Mouse (Mus musculus) limb, embryonic 15.5 days (tissue): ENCODE measurements at regions not wholly inside any gene's neighbourhood (a gene's known extent, or its start where the extent isn't known, plus 50 kb on each side); places are given as distances from the start of the nearest gene placed in this dataset.

Experiments
- ATAC-seq: fragments of 200-750 bp; cut with Nextera tagmentation; 2 replicates; pipeline ENCODE4 v1.8.0; 2017; ENCODE audit warnings: low read depth, moderate TSS enrichment; ENCODE audit not compliant: insufficient number of reproducible peaks, low FRiP score, low TSS enrichment
- H3K27ac ChIP-seq: fragments of 300-500 bp; sonication (generic); 2 replicates; pipeline ENCODE4 v1.5.1; 2015; ENCODE audit warnings: moderate library complexity, mild to moderate bottlenecking, inconsistent platforms
- H3K27me3 ChIP-seq: fragments of 300-500 bp; sonication (generic); 2 replicates; pipeline ENCODE4 v1.6.1; 2015; ENCODE audit warnings: inconsistent platforms
- H3K36me3 ChIP-seq: fragments of 300-500 bp; sonication (generic); 2 replicates; pipeline ENCODE4 v1.6.1; 2015; ENCODE audit warnings: inconsistent platforms
- H3K4me1 ChIP-seq: fragments of 300-500 bp; sonication (generic); 2 replicates; pipeline ENCODE4 v1.6.1; 2015; ENCODE audit warnings: inconsistent platforms
- H3K4me2 ChIP-seq: fragments of 300-500 bp; sonication (generic); 2 replicates; pipeline ENCODE4 v1.6.1; 2015; ENCODE audit warnings: mild to moderate bottlenecking, inconsistent platforms
- H3K4me3 ChIP-seq: fragments of 300-500 bp; sonication (generic); 2 replicates; pipeline ENCODE4 v1.5.1; 2015; ENCODE audit warnings: mild to moderate bottlenecking, inconsistent platforms
- H3K9ac ChIP-seq: fragments of 300-500 bp; sonication (generic); 2 replicates; pipeline ENCODE4 v1.6.1; 2015; ENCODE audit warnings: inconsistent platforms
- H3K9me3 ChIP-seq: fragments of 300-500 bp; sonication (generic); 2 replicates; pipeline ENCODE4 v1.6.1; 2016; ENCODE audit warnings: inconsistent platforms
- WGBS: fragments of 180-500 bp; shearing (Covaris S2); methylation state at CpG from one replicate; pipeline ENCODE4 v1.1.7; 2015; 5-methylcytosine and 5-hydroxymethylcytosine counted together

- Histone ChIP-seq H3K4me3 (no peak overlapping the region), H3K9me3 (no peaks in the 10 kb centered on the region), H3K9ac (no peak overlapping the region), H3K4me1 (no peaks in the 10 kb centered on the region), H3K4me2 (no peak overlapping the region), H3K27me3 (no peaks in the 10 kb centered on the region), H3K27ac (no peak overlapping the region), H3K36me3 (no peaks in the 10 kb centered on the region)
- 42% methylated on average over 11 of the region's 11 CpGs for WGBS
- no peak for ATAC-seq
These were observed 544.0 kb downstream of the Rnf144a start for GRCm38 (mm10) chr12:25871001-25871461.

DNA sequence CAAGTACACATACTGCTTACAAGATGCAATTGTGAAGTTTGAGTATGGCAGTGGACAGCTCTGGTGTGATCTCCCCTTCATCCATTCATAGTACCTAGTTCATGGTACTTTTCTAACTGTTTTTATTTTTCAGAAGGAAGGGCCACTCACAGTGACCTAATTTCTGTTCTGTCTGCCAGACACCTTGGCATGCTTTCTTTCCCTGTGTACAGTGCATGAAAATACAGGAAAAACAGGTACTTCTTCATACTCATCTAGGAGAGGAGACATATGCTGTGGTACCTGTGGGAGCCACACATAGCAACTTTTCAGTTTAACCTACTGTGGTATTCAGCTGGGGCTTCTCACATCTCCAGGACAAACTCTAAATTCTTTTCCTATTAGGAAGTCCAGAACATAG, 545.2 kb downstream of the Rnf144a start:
- Histone ChIP-seq H3K27me3 (no peaks in the 10 kb centered on the region), H3K4me2 (no peak overlapping the region), H3K27ac (no peak overlapping the region), H3K9ac (no peak overlapping the region), H3K9me3 (no peaks in the 10 kb centered on the region), H3K4me3 (no peak overlapping the region), H3K36me3 (no peaks in the 10 kb centered on the region), H3K4me1 (no peaks in the 10 kb centered on the region)
- ATAC-seq = no peak

GRCm38 (mm10) chr12:25865063-25865462, 550.0 kb downstream of the Rnf144a start:
- no peak for ATAC-seq
- no peaks in the 10 kb centered on the region for H3K9me3 ChIP-seq
- no peak overlapping the region for H3K27ac ChIP-seq
- WGBS = 71% methylated on average over 3 of the region's 3 CpGs
- H3K36me3 ChIP-seq = no peaks in the 10 kb centered on the region
- no peak overlapping the region for H3K4me3 ChIP-seq
- H3K9ac ChIP-seq = no peak overlapping the region
- no peaks in the 10 kb centered on the region for H3K4me1 ChIP-seq
- no peaks in the 10 kb centered on the region for H3K27me3 ChIP-seq
- no peak overlapping the region for H3K4me2 ChIP-seq

DNA sequence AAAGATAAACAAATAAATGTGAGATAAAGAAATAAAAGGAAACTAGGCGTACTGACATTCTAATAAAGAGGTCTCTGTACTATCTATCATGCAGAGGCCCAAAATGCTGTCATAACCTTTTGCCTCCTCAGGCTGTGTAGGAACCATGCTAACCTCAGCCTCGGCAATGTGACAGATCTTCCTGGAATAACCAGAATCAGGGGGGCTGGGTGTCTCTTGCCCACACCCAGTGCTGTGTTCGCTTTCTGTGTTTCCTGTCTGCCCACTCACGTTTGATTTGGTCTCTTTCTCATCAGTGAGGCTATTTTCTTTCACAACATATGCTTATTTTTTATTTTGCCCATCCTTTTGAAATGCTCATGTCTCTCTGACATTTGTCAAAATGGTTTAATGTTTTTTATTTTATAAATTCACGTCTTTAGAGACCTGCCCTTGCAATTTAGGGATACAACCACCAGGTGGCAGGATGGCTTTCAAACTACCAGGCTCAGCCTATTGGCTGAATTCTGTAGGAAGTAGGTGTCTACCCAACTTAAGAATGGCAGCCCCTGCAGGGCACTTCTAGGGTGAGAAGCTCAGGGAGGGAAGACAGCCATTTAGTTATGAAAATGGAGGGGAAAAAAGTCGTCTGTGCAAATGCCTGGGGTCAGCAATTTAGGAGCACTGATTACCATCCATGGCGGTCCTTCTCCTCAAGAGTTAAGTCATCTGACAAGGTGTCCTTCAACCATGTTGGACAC, 550.8 kb downstream of the Rnf144a start:
- 78% methylated on average over 7 of the region's 7 CpGs for WGBS
- Histone ChIP-seq H3K9ac (no peak overlapping the region), H3K4me3 (no peak overlapping the region), H3K27ac (no peak overlapping the region), H3K4me1 (no peaks in the 10 kb centered on the region), H3K4me2 (no peak overlapping the region), H3K27me3 (no peaks in the 10 kb centered on the region), H3K9me3 (no peaks in the 10 kb centered on the region), H3K36me3 (no peaks in the 10 kb centered on the region)
- ATAC-seq = no peak

DNA sequence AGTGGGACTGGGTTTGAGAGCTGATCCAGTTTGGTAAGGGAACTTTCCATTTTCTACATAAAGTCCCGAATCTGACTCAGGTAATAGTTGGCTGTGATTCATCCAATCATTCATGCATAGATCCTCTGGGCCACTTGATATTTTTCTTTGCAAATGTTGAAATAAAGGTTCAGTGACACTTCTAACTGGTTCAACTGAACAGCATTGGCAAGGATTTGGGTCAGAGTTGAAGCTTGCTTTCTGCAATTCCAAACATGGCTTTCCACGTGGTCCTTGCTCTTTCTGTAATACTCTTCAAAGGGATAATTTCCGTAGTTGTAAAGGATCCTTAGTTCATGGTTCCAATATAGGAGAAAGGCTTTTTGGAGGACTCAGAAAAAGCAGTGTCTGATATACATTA, 554.0 kb downstream of the Rnf144a start:
- no peak for ATAC-seq
- H3K27ac ChIP-seq = no peak overlapping the region
- H3K4me3 ChIP-seq = no peak overlapping the region
- 67% methylated on average over 3 of the region's 3 CpGs for WGBS
- H3K27me3 ChIP-seq = no peaks in the 10 kb centered on the region
- no peak overlapping the region for H3K9ac ChIP-seq
- no peaks in the 10 kb centered on the region for H3K36me3 ChIP-seq
- no peaks in the 10 kb centered on the region for H3K9me3 ChIP-seq
- no peaks in the 10 kb centered on the region for H3K4me1 ChIP-seq
- no peak overlapping the region for H3K4me2 ChIP-seq

GRCm38 (mm10) chr12:25858397-25858796, 556.7 kb downstream of the Rnf144a start:
- Histone ChIP-seq H3K9ac (no peak overlapping the region), H3K4me1 (no peaks in the 10 kb centered on the region), H3K36me3 (no peaks in the 10 kb centered on the region), H3K27me3 (no peaks in the 10 kb centered on the region), H3K4me2 (no peak overlapping the region), H3K4me3 (no peak overlapping the region), H3K9me3 (no peaks in the 10 kb centered on the region), H3K27ac (no peak overlapping the region)
- 49% methylated on average over 6 of the region's 6 CpGs for WGBS
- no peak for ATAC-seq

DNA sequence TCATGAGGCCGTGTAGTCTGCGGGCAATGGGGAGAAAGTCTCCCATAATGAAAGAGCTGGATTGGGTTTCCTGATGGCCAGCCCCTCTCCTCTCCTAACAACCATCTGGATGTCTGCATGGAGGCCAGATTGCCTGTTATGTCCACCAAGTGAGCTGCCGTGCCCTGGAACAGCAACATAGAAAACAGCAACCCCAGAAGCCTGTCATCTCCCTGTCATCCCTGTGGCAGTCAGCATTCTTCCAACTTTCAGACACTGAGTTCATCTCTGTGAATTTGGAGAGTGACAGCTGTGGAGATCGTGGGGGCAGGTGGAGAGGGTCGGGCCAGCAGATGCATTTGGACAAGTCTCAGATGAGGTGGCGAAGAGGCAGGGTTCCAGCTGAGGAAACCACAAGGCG, 585.0 kb downstream of the Rnf144a start:
- Histone ChIP-seq H3K9ac (no peak overlapping the region), H3K27me3 (no peaks in the 10 kb centered on the region), H3K4me2 (no peak overlapping the region), H3K4me1 (no peaks in the 10 kb centered on the region), H3K4me3 (no peak overlapping the region), H3K27ac (no peak overlapping the region), H3K36me3 (no peaks in the 10 kb centered on the region), H3K9me3 (no peaks in the 10 kb centered on the region)
- WGBS = 70% methylated on average over 7 of the region's 7 CpGs
- ATAC-seq = no peak

- H3K9ac ChIP-seq = no peak overlapping the region
- H3K27ac ChIP-seq = no peak overlapping the region
- H3K4me2 ChIP-seq = no peak overlapping the region
- 80% methylated on average over 2 of the region's 2 CpGs for WGBS
- no peak overlapping the region for H3K4me3 ChIP-seq
- H3K9me3 ChIP-seq = no peaks in the 10 kb centered on the region
- H3K4me1 ChIP-seq = no peaks in the 10 kb centered on the region
- no peaks in the 10 kb centered on the region for H3K36me3 ChIP-seq
- no peak for ATAC-seq
- no peaks in the 10 kb centered on the region for H3K27me3 ChIP-seq
These were observed 587.1 kb downstream of the Rnf144a start for GRCm38 (mm10) chr12:25827961-25828360.

- H3K27me3 ChIP-seq = no peaks in the 10 kb centered on the region
- H3K36me3 ChIP-seq = no peaks in the 10 kb centered on the region
- H3K9me3 ChIP-seq = no peaks in the 10 kb centered on the region
- H3K27ac ChIP-seq = no peak overlapping the region
- 20% methylated on average over 3 of the region's 3 CpGs for WGBS
- H3K4me1 ChIP-seq = no peaks in the 10 kb centered on the region
- ATAC-seq = no peak
- no peak overlapping the region for H3K4me2 ChIP-seq
- no peak overlapping the region for H3K9ac ChIP-seq
- H3K4me3 ChIP-seq = no peak overlapping the region
These were observed 588.1 kb downstream of the Rnf144a start for GRCm38 (mm10) chr12:25826928-25827327.

GRCm38 (mm10) chr12:25826451-25826850, 588.6 kb downstream of the Rnf144a start:
- no peak overlapping the region for H3K27ac ChIP-seq
- ATAC-seq = no peak
- H3K36me3 ChIP-seq = no peaks in the 10 kb centered on the region
- H3K4me2 ChIP-seq = no peak overlapping the region
- no peak overlapping the region for H3K9ac ChIP-seq
- no peaks in the 10 kb centered on the region for H3K27me3 ChIP-seq
- 63% methylated on average over 4 of the region's 4 CpGs for WGBS
- no peaks in the 10 kb centered on the region for H3K9me3 ChIP-seq
- no peaks in the 10 kb centered on the region for H3K4me1 ChIP-seq
- H3K4me3 ChIP-seq = no peak overlapping the region

GRCm38 (mm10) chr12:25816248-25816647, 598.8 kb downstream of the Rnf144a start:
- no peaks in the 10 kb centered on the region for H3K4me1 ChIP-seq
- H3K27me3 ChIP-seq = no peaks in the 10 kb centered on the region
- no peak overlapping the region for H3K4me3 ChIP-seq
- H3K4me2 ChIP-seq = no peak overlapping the region
- no peak overlapping the region for H3K9ac ChIP-seq
- WGBS = 70% methylated on average over 2 of the region's 2 CpGs
- H3K36me3 ChIP-seq = no peaks in the 10 kb centered on the region
- no peak overlapping the region for H3K27ac ChIP-seq
- no peak for ATAC-seq
- no peaks in the 10 kb centered on the region for H3K9me3 ChIP-seq

DNA sequence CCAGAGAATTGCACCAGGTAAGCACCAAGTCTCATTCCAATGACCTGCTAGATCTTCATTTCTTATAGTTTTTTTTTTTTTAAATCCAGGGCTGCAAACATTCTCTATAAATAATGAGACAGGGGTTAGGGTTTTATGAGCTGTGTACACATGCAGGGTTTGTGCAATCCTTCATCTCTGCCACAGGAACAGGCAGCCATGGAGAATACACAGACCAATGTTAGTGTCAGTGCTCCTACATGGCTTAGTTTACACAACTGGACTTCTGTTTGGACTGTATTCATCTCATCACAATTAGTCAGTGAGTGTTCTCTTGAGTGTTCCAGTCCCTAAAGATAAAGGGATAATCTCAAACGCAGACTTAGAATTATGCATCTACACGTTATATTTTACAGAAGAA, 620.0 kb downstream of the Rnf144a start:
- Histone ChIP-seq H3K4me1 (no peaks in the 10 kb centered on the region; the same call in 1 of the 2 replicates), H3K36me3 (no peaks in the 10 kb centered on the region), H3K4me2 (no peak overlapping the region), H3K27me3 (no peaks in the 10 kb centered on the region), H3K27ac (no peak overlapping the region), H3K9me3 (no peaks in the 10 kb centered on the region), H3K4me3 (no peak overlapping the region), H3K9ac (no peak overlapping the region)
- no peak for ATAC-seq
- 83% methylated on average over 2 of the region's 2 CpGs for WGBS

DNA sequence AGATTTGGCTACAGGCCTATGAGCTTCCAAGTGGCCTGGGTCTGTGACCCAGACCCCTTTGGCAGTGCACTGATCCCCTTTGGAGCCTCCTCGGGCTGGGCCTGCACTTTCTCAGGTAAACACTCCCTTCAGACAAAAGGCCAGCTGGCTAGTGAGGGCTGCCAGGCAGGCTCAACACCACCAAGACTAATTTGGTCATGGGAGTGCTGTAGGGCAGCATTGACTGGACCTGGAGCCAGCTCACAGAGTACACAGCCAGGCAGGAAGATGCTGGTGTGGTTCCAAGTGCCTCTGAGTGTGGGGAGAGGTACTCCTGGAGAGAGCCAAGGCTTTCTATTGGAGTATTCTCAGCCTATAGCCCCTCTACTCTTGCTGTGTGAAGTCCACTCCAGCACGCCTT, 620.5 kb downstream of the Rnf144a start:
- 73% methylated on average over 2 of the region's 2 CpGs for WGBS

More for the DNA sequence above, 620.5 kb downstream of the Rnf144a start:
- no peaks in the 10 kb centered on the region; the same call in 1 of the 2 replicates for H3K4me1 ChIP-seq
- no peaks in the 10 kb centered on the region for H3K9me3 ChIP-seq
- H3K4me3 ChIP-seq = no peak overlapping the region
- H3K9ac ChIP-seq = no peak overlapping the region
- H3K27ac ChIP-seq = no peak overlapping the region
- no peak overlapping the region for H3K4me2 ChIP-seq
- no peaks in the 10 kb centered on the region for H3K36me3 ChIP-seq
- no peak for ATAC-seq
- no peaks in the 10 kb centered on the region for H3K27me3 ChIP-seq
